Mouse (Mus musculus) limb, embryonic 12.5 days (tissue): ENCODE measurements around the gene Upp2. TPM values are rescaled to one million over a fixed set of nuclear protein-coding genes. Genes with fewer than 3 reads are reported as not detected.

Experiments used
- polyA plus RNA-seq: library from polyadenylated mRNA; unstranded; fragments of >200 nt; fragmentation: Nextera tagmentation; extraction: Ambion mirVana; gene quantifications from 2 replicates; pipeline ENCODE4 v1.2.1, GENCODE M21; 2016

Gene Upp2
- polyA plus RNA-seq, 1 experiment from 2014 or later = 10.4 TPM

Other genes starting within 250 kb of the Upp2 start
- gene Acvr1c, start 209.4 kb upstream of the Upp2 start, polyA plus RNA-seq = 0.05 and 0.15 TPM in 2 replicates
- gene Gm17409, start 97.2 kb upstream of the Upp2 start, polyA plus RNA-seq = not detected in 2 replicates
- gene Acvr1, start 141 bp upstream of the Upp2 start, polyA plus RNA-seq = 5.8 and 6.1 TPM in 2 replicates